Mouse (Mus musculus) neural tube, embryonic 14.5 days (tissue): ENCODE data around the gene Gnat1. TPM values are rescaled to one million over a fixed set of nuclear protein-coding genes. Genes with fewer than 3 reads are reported as not detected.

Experiments used
- ATAC-seq: fragments of 200-750 bp; cut with Nextera tagmentation; 2 replicates; pipeline ENCODE4 v1.8.0; 2017; ENCODE audit warnings: low read depth, mild to moderate bottlenecking, moderate TSS enrichment, moderate library complexity
- H3K27ac ChIP-seq: fragments of 300-500 bp; sonication (generic); 2 replicates; pipeline ENCODE4 v1.5.1; 2014; ENCODE audit warnings: low read depth, mild to moderate bottlenecking, control low read depth, low read length, moderate library complexity, mixed read lengths
- H3K27me3 ChIP-seq: fragments of 300-500 bp; sonication (generic); 2 replicates; pipeline ENCODE4 v1.6.1; 2014; ENCODE audit warnings: low read length; ENCODE audit not compliant: control insufficient read depth, insufficient read depth
- H3K36me3 ChIP-seq: fragments of 300-500 bp; sonication (generic); 2 replicates; pipeline ENCODE4 v1.6.1; 2014; ENCODE audit warnings: low read length, mixed read lengths; ENCODE audit not compliant: control insufficient read depth, insufficient read depth
- H3K4me1 ChIP-seq: fragments of 300-500 bp; sonication (generic); 2 replicates; pipeline ENCODE4 v1.6.1; 2014; ENCODE audit warnings: low read length; ENCODE audit not compliant: control insufficient read depth, insufficient read depth
- H3K4me2 ChIP-seq: fragments of 300-500 bp; sonication (generic); 2 replicates; pipeline ENCODE4 v1.6.1; 2014; ENCODE audit warnings: mild to moderate bottlenecking, low read depth, low read length, control low read depth
- H3K4me3 ChIP-seq: fragments of 300-500 bp; sonication (generic); 2 replicates; pipeline ENCODE4 v1.5.1; 2014; ENCODE audit warnings: low read depth, low read length, control low read depth, mixed read lengths
- H3K9ac ChIP-seq: fragments of 300-500 bp; sonication (generic); replicated peaks from 2 replicates; pipeline ENCODE4 v1.6.1; 2014; ENCODE audit warnings: low read depth, mild to moderate bottlenecking, control low read depth, low read length, mixed read lengths
- H3K9me3 ChIP-seq: fragments of 300-500 bp; sonication (generic); 2 replicates; pipeline ENCODE4 v1.6.1; 2016; ENCODE audit warnings: low read length; ENCODE audit not compliant: control insufficient read depth
- WGBS: fragments of 180-500 bp; shearing (Covaris S2); extraction: QIAGEN DNeasy Blood & Tissue Kit; methylation state at CpG from one replicate; pipeline ENCODE4 v1.1.7; 2014; 5-methylcytosine and 5-hydroxymethylcytosine counted together
- polyA plus RNA-seq: library from polyadenylated mRNA; unstranded; fragments of >200 nt; fragmentation: Nextera tagmentation; extraction: Ambion mirVana; gene quantifications from 2 replicates; pipeline ENCODE4 v1.2.1, GENCODE M21; 2014

Gene Gnat1
- polyA plus RNA-seq, 1 experiment from 2014 or later, result 2.7 TPM

DNA sequence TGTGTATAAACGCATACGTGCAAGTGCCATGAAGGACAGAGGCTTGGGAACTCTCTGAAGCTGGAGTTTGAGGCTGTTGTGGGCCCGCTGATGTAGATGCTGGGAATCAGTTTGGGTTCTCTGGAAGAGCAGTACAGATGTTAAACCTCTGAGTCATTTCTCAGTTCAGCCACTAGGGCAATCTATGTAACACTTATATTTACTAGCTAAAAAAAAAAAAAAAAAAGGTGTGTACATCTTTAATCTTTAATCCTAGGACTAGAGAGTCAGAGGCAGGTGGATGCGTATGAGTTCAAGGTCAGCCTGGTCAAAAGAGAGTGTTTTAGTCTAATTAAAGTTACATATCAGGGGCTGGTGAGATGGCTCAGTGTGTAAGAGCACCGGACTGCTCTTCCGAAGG, 32.5 kb downstream of the Gnat1 start:
- peaks cover 4% of the 10 kb centered on the region for H3K4me1 ChIP-seq
- no peak overlapping the region for H3K4me3 ChIP-seq
- H3K27ac ChIP-seq, result no peak overlapping the region
- H3K36me3 ChIP-seq, result no peaks in the 10 kb centered on the region
- ATAC-seq, result no peak
- H3K9me3 ChIP-seq, result no peaks in the 10 kb centered on the region
- H3K27me3 ChIP-seq, result no peaks in the 10 kb centered on the region
- H3K9ac ChIP-seq, result no peak overlapping the region
- 89% methylated on average over 6 of the region's 6 CpGs for WGBS
- no peak overlapping the region for H3K4me2 ChIP-seq

DNA sequence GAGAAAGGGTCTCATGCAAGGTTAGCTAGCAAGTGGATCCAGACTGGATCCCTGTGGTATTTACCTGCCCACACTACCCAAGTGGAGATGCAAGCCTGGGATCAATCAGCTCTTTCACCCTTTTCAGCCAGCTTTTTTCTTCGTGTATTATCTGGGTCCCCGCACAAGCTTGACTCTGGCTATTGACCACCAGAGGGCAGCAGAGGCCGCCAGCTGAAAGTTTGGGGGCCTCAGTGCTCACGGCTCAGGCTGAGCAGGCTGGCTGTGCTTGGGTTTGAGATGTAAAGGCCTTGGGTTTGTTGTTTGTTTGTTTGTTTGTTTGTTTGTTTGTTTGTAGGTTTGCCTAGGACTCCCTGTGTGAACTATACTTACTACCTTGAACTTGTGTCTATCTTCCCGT, 33.9 kb downstream of the Gnat1 start:
- Histone ChIP-seq H3K4me2 (no peak overlapping the region), H3K9ac (0 out of 2 replicates have a peak overlapping the region, but pooled peaks have one; percentile 21), H3K4me1 (peaks cover 4% of the 10 kb centered on the region), H3K27me3 (no peaks in the 10 kb centered on the region), H3K36me3 (no peaks in the 10 kb centered on the region), H3K4me3 (no peak overlapping the region), H3K9me3 (no peaks in the 10 kb centered on the region), H3K27ac (no peak overlapping the region)
- 9% methylated on average over 5 of the region's 5 CpGs for WGBS
- peak; percentile 69; the same call in 1 of the 2 replicates for ATAC-seq

DNA sequence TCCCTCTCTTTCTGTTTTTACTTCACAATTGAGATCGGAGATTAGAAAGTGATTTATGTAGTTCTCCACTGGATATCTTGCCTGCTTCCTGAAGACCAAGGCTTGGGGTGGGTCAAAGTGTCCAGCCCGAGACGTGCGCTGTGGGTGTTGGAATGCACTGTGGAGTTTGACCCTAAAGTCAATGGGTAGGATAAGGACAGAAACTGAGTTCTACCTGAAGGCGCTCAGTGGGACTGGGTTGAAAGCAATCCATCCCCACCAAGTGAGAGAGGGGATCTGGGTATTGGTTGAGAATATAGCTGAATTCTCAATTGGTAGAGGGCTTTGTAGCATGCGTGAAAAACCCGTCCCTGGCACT, 34.4 kb downstream of the Gnat1 start:
- H3K9ac ChIP-seq, result no peak overlapping the region; the same call in 1 of the 2 replicates
- no peaks in the 10 kb centered on the region for H3K9me3 ChIP-seq
- no peak overlapping the region for H3K4me3 ChIP-seq
- peak; percentile 2; the same call in 1 of the 2 replicates for ATAC-seq
- peaks cover 4% of the 10 kb centered on the region for H3K4me1 ChIP-seq
- no peak overlapping the region; the same call in 1 of the 2 replicates for H3K4me2 ChIP-seq
- H3K36me3 ChIP-seq, result no peaks in the 10 kb centered on the region
- WGBS, result 52% methylated on average over 7 of the region's 7 CpGs
- no peaks in the 10 kb centered on the region for H3K27me3 ChIP-seq
- H3K27ac ChIP-seq, result no peak overlapping the region

DNA sequence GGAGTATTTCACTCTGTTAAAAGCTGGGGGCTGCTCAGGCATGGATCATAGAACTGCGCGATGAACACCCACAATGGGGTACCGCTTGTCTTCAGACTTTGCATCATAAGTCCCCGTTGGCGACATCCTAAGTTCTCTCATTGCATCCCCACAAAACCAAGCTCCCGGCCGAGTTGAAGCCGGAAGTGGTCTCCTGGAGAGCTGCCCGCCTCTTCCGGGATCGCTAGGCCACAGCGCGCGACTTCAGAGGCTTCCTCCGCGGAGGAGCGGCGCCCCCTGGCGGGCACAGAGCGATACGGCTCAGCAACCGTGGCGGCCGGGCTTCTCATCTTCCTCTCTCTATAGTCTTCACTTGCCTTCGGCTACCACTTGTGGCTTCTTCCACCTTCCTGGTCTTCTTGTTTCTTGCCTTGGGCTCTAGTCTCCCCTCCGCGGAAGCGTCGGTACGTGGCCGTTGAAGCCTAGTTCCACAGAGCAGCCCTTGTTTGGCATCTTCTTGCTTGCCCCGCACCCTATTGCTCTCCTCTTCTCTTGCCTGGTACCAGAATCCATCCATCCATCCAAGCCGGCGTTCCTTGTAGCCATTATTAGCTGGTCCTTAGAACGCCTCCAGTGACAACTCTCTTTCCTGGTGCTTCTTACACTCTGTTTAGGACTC, 34.9 kb downstream of the Gnat1 start:
- Histone ChIP-seq H3K9ac (peak overlapping the region; percentile 51; the same call in 1 of the 2 replicates), H3K36me3 (no peaks in the 10 kb centered on the region), H3K4me3 (peak overlapping the region; percentile 33), H3K4me2 (peak overlapping the region; percentile 61), H3K9me3 (no peaks in the 10 kb centered on the region), H3K27ac (0 out of 2 replicates have a peak overlapping the region, but pooled peaks have one; percentile 45), H3K27me3 (no peaks in the 10 kb centered on the region), H3K4me1 (peaks cover 4% of the 10 kb centered on the region)
- ATAC-seq, result peak; percentile 84
- 6% methylated on average over 35 of the region's 35 CpGs for WGBS

DNA sequence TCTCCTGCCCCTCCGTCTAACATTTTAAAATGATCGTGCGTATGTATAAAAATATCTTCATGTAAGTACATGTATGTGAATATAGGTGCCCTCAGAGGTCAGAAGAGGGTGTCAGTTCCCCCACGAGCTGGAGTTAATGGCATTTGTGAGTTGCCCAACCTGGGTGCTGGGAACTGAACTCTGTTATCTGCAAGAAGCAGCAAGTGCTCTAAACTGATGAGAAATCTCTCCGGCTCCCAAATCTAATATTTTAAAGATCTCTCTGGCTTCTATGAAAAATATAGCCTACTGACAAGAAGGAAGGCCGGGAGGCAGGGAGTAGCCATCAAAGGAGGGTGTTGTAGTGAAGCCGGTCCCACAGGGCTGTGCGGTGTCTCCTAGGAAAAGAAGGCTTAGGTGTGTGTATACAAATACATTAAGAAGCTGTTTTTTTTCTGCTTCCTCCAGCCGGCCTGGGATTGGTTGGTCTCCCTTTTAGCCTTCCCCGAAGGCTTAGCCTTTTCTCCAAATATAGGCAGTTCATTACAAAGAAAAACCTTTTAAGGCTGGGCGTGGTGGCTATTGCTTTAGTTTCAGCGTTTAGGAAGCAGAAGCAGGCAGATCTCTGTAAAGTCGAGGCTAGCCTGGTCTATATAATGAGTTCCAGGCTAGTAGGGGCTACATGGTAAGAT, 35.8 kb downstream of the Gnat1 start:
- Histone ChIP-seq H3K4me3 (no peak overlapping the region), H3K9ac (no peak overlapping the region), H3K4me2 (peak overlapping the region; percentile 61), H3K4me1 (peaks cover 4% of the 10 kb centered on the region), H3K9me3 (no peaks in the 10 kb centered on the region), H3K36me3 (no peaks in the 10 kb centered on the region), H3K27me3 (no peaks in the 10 kb centered on the region), H3K27ac (no peak overlapping the region)
- ATAC-seq, result no peak
- 93% methylated on average over 13 of the region's 13 CpGs for WGBS

DNA sequence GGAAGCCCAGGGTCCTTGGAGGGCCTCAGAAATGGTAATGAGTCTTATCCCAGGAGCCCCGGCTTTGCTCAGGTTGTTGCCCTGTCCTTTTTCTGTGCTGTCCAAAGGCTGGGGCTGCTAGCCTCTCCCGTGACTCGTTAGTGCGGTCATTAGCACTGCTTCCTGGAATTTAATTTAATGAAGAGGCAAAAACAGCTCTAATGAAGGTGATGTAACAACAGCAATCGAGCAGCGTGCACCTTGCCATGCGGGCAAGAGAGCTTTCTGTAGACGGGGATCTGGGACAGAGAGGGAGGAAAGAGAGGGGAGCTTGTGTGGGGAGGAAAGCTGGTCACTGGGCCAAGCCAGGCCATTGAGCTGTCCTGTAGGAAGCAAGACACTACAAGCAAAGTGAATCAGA, 37.8 kb downstream of the Gnat1 start:
- Histone ChIP-seq H3K4me1 (peaks cover 11% of the 10 kb centered on the region), H3K4me3 (no peak overlapping the region), H3K9ac (no peak overlapping the region), H3K36me3 (no peaks in the 10 kb centered on the region), H3K27ac (no peak overlapping the region), H3K9me3 (no peaks in the 10 kb centered on the region), H3K27me3 (no peaks in the 10 kb centered on the region), H3K4me2 (no peak overlapping the region)
- no peak for ATAC-seq
- WGBS, result 29% methylated on average over 8 of the region's 8 CpGs

DNA sequence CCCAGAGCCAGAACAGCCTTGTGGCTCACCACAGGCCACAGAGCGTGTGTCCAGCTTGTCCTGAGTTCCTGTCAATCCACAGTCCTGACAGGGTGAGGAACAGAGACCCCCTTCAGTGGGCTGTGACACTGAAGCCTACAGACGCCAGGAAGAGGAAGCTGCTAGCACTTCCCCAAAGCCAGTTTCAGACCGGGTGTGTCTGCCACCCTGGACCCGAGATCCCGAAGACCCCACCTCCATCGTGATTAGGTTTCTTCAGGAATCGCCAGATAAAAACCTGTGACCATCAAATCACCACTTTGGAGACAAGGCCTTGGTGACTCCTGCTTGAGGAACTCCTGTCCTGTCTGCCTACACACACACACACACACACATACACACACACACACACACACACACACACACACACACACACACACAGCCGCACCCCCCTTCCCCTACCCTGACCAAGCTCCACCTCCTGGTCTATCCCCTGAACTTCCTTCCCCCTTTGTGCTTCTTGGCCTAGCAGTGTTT, 39.2 kb downstream of the Gnat1 start:
- ATAC-seq, result no peak
- H3K4me1 ChIP-seq, result peaks cover 14% of the 10 kb centered on the region
- 57% methylated on average over 7 of the region's 8 CpGs for WGBS
- H3K36me3 ChIP-seq, result no peaks in the 10 kb centered on the region
- no peaks in the 10 kb centered on the region for H3K27me3 ChIP-seq
- no peak overlapping the region for H3K4me2 ChIP-seq
- no peak overlapping the region for H3K9ac ChIP-seq
- no peak overlapping the region for H3K27ac ChIP-seq
- H3K9me3 ChIP-seq, result no peaks in the 10 kb centered on the region
- no peak overlapping the region for H3K4me3 ChIP-seq

DNA sequence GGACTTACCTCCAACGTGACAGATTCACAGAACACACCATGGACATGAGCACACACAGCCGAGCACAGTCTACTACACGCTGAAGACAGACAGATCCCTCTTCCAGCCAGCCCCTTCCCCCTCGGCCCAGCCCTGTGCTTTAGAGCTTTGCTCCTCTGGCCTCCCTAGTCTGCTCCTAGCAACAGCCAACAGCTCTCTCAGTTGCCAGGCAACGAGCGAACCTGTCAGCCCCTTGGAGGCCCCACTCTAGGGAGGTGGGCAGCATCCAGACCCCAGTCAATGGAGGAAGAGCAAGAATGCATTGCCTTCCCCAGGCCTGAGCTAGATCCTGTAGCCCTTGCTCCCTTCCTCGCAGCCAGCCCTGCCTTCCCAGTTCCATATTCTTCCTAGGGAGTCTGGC, 42.4 kb downstream of the Gnat1 start:
- WGBS, result 12% methylated on average over 7 of the region's 7 CpGs
- peak; percentile 42; the same call in 1 of the 2 replicates for ATAC-seq
- H3K4me2 ChIP-seq, result 0 out of 2 replicates have a peak overlapping the region, but pooled peaks have one; percentile 5
- no peak overlapping the region; the same call in 1 of the 2 replicates for H3K9ac ChIP-seq
- H3K9me3 ChIP-seq, result no peaks in the 10 kb centered on the region
- H3K27ac ChIP-seq, result peak overlapping the region; percentile 64
- no peaks in the 10 kb centered on the region for H3K27me3 ChIP-seq
- H3K4me1 ChIP-seq, result peaks cover 30% of the 10 kb centered on the region
- H3K4me3 ChIP-seq, result no peak overlapping the region
- H3K36me3 ChIP-seq, result no peaks in the 10 kb centered on the region
